Mouse (Mus musculus): ENCODE results near the gene Camk1.
"Not testable (repeated sequence)": the region's sequence is repeated elsewhere in the genome, so short reads cannot be mapped to it uniquely, and the experiment has no call there.

Gene Camk1

GRCm38 (mm10) chr6:113353696-113354095, 9.9 kb upstream of the Camk1 start:
- peak; percentile 92 for DNase-seq

GRCm38 (mm10) chr6:113352820-113353219, 9.0 kb upstream of the Camk1 start:
- no peak for DNase-seq

- peak; percentile 86 for DNase-seq
These were observed 7.9 kb upstream of the Camk1 start for GRCm38 (mm10) chr6:113351653-113352052.

- no peak for DNase-seq
These were observed 7.4 kb upstream of the Camk1 start for GRCm38 (mm10) chr6:113351161-113351560.

- peak; percentile 55 for DNase-seq
These were observed 6.8 kb upstream of the Camk1 start for GRCm38 (mm10) chr6:113350538-113350937.

GRCm38 (mm10) chr6:113346897-113347296, 3.1 kb upstream of the Camk1 start:
- no peak for DNase-seq

- DNase-seq: peak; percentile 99
These were observed 537 bp upstream of the Camk1 start for GRCm38 (mm10) chr6:113344321-113344720.

GRCm38 (mm10) chr6:113342297-113342696, 1.5 kb downstream of the Camk1 start:
- DNase-seq: peak; percentile 94

GRCm38 (mm10) chr6:113341574-113341973, 2.2 kb downstream of the Camk1 start:
- DNase-seq: peak; percentile 98

GRCm38 (mm10) chr6:113336852-113337620, 6.7 kb downstream of the Camk1 start:
- DNase-seq: peak; percentile 92

- DNase-seq: peak; percentile 92
These were observed 9.6 kb downstream of the Camk1 start for GRCm38 (mm10) chr6:113334216-113334615.

- peak; percentile 95 for DNase-seq
These were observed 10.4 kb downstream of the Camk1 start for GRCm38 (mm10) chr6:113333137-113333950.

- not testable (repeated sequence) for DNase-seq
These were observed 11.1 kb downstream of the Camk1 start for GRCm38 (mm10) chr6:113332734-113333133.

GRCm38 (mm10) chr6:113331721-113332120, 12.1 kb downstream of the Camk1 start:
- DNase-seq: peak; percentile 92

GRCm38 (mm10) chr6:113330547-113330946, 13.2 kb downstream of the Camk1 start:
- peak; percentile 96 for DNase-seq

GRCm38 (mm10) chr6:113329396-113329795, 14.4 kb downstream of the Camk1 start:
- DNase-seq: no peak

- DNase-seq: peak; percentile 100
These were observed 17.1 kb downstream of the Camk1 start, which contains the start of gene Ogg1 for GRCm38 (mm10) chr6:113326533-113327315. Gene Ogg1 (plus strand): TSS chr6:113326972.

- no peak for DNase-seq
These were observed 27.8 kb downstream of the Camk1 start for GRCm38 (mm10) chr6:113315972-113316371.

GRCm38 (mm10) chr6:113308141-113308540, 35.6 kb downstream of the Camk1 start:
- peak; percentile 94 for DNase-seq

- DNase-seq: peak; percentile 97
These were observed 36.2 kb downstream of the Camk1 start for GRCm38 (mm10) chr6:113307481-113308121.

- DNase-seq: no peak
These were observed 36.8 kb downstream of the Camk1 start, which contains the start of gene Brpf1 for GRCm38 (mm10) chr6:113306986-113307349. Gene Brpf1 (plus strand): TSS chr6:113307137.

- peak; percentile 100 for DNase-seq
These were observed 37.3 kb downstream of the Camk1 start for GRCm38 (mm10) chr6:113306322-113306985.

Measured in heart, adult 11 months (tissue).